Mouse (Mus musculus) neural tube, embryonic 11.5 days (tissue): Measurements from ENCODE around the gene Gm42742. TPM values are rescaled to one million over a fixed set of nuclear protein-coding genes. Genes with fewer than 3 reads are reported as not detected.

Experiments used
- ATAC-seq: fragments of 200-750 bp; cut with Nextera tagmentation; 2 replicates; pipeline ENCODE4 v1.8.0; 2017; ENCODE audit warnings: moderate number of reproducible peaks, mild to moderate bottlenecking, moderate TSS enrichment, moderate library complexity; ENCODE audit not compliant: insufficient read depth, low FRiP score, low TSS enrichment
- DNase-seq: peaks from one replicate; pipeline ENCODE4 v3.0.0-alpha.2; 2015; ENCODE audit warnings: low spot score
- H3K27ac ChIP-seq: fragments of 300-500 bp; sonication (generic); 2 replicates; pipeline ENCODE4 v1.5.1; 2014; ENCODE audit warnings: low read depth, mild to moderate bottlenecking, low read length
- H3K27me3 ChIP-seq: fragments of 300-500 bp; sonication (generic); 2 replicates; pipeline ENCODE4 v1.6.1; 2014; ENCODE audit warnings: mild to moderate bottlenecking, low read length, mixed read lengths; ENCODE audit not compliant: control insufficient read depth, insufficient read depth
- H3K36me3 ChIP-seq: fragments of 300-500 bp; sonication (generic); 2 replicates; pipeline ENCODE4 v1.6.1; 2014; ENCODE audit warnings: mild to moderate bottlenecking, low read length, moderate library complexity, mixed read lengths; ENCODE audit not compliant: control insufficient read depth, insufficient read depth
- H3K4me1 ChIP-seq: fragments of 300-500 bp; sonication (generic); 2 replicates; pipeline ENCODE4 v1.6.1; 2014; ENCODE audit warnings: low read length, mixed read lengths; ENCODE audit not compliant: control insufficient read depth, insufficient read depth
- H3K4me2 ChIP-seq: fragments of 300-500 bp; sonication (generic); 2 replicates; pipeline ENCODE4 v1.6.1; 2014; ENCODE audit warnings: low read depth, mild to moderate bottlenecking, moderate library complexity
- H3K4me3 ChIP-seq: fragments of 300-500 bp; sonication (generic); 2 replicates; pipeline ENCODE4 v1.5.1; 2014; ENCODE audit warnings: low read depth, low read length
- H3K9ac ChIP-seq: fragments of 300-500 bp; sonication (generic); 2 replicates; pipeline ENCODE4 v1.6.1; 2014; ENCODE audit warnings: mild to moderate bottlenecking, low read length
- H3K9me3 ChIP-seq: fragments of 300-500 bp; sonication (generic); 2 replicates; pipeline ENCODE4 v1.6.1; 2016; ENCODE audit warnings: low read length; ENCODE audit not compliant: control insufficient read depth
- WGBS: fragments of 180-500 bp; shearing (Covaris S2); extraction: QIAGEN DNeasy Blood & Tissue Kit; methylation state at CpG from one replicate; pipeline ENCODE4 v1.1.7; 2014; 5-methylcytosine and 5-hydroxymethylcytosine counted together
- polyA plus RNA-seq: library from polyadenylated mRNA; unstranded; fragments of >200 nt; fragmentation: Nextera tagmentation; extraction: Ambion mirVana; gene quantifications from 2 replicates; pipeline ENCODE4 v1.2.1, GENCODE M21; 2014

Gm42742 gene
- polyA plus RNA-seq, 1 experiment from 2014 or later, result 14.3 TPM

- DNase-seq (no peak), ATAC-seq (no peak)
- Histone ChIP-seq H3K9ac (no peak overlapping the region), H3K36me3 (peaks cover 8% of the 10 kb centered on the region), H3K4me2 (no peak overlapping the region), H3K4me1 (peaks cover 16% of the 10 kb centered on the region), H3K27ac (no peak overlapping the region), H3K9me3 (no peaks in the 10 kb centered on the region), H3K27me3 (no peaks in the 10 kb centered on the region), H3K4me3 (no peak overlapping the region)
- WGBS, result 85% methylated on average over 2 of the region's 2 CpGs
Measured at GRCm38 (mm10) chr7:127011717-127012116, 9.2 kb downstream of the Gm42742 start.

- Histone ChIP-seq H3K9me3 (no peaks in the 10 kb centered on the region), H3K4me2 (no peak overlapping the region), H3K4me1 (peaks cover 16% of the 10 kb centered on the region), H3K4me3 (no peak overlapping the region), H3K27me3 (no peaks in the 10 kb centered on the region), H3K36me3 (peaks cover 8% of the 10 kb centered on the region), H3K9ac (no peak overlapping the region), H3K27ac (no peak overlapping the region)
- no peak for ATAC-seq
- WGBS, result 98% methylated on average over 2 of the region's 2 CpGs
- no peak for DNase-seq
Measured at GRCm38 (mm10) chr7:127011051-127011450, 9.8 kb downstream of the Gm42742 start.

GRCm38 (mm10) chr7:127009307-127010085 is 11.4 kb downstream of the Gm42742 start:
- 88% methylated on average over 17 of the region's 17 CpGs for WGBS
- no peak overlapping the region for H3K27ac ChIP-seq
- no peak overlapping the region for H3K4me3 ChIP-seq
- peaks cover 4% of the 10 kb centered on the region; the same call in 1 of the 2 replicates for H3K4me1 ChIP-seq
- H3K36me3 ChIP-seq, result peaks cover 4% of the 10 kb centered on the region; the same call in 1 of the 2 replicates
- no peak overlapping the region for H3K4me2 ChIP-seq
- no peaks in the 10 kb centered on the region for H3K27me3 ChIP-seq
- no peak for ATAC-seq
- DNase-seq, result no peak
- H3K9ac ChIP-seq, result no peak overlapping the region
- no peaks in the 10 kb centered on the region for H3K9me3 ChIP-seq

- DNase-seq, result no peak
- Histone ChIP-seq H3K4me2 (no peak overlapping the region), H3K36me3 (no peaks in the 10 kb centered on the region; the same call in 1 of the 2 replicates), H3K27me3 (no peaks in the 10 kb centered on the region), H3K9me3 (no peaks in the 10 kb centered on the region), H3K4me3 (no peak overlapping the region), H3K27ac (peak overlapping the region; percentile 56; the same call in 1 of the 2 replicates), H3K4me1 (no peaks in the 10 kb centered on the region), H3K9ac (peak overlapping the region; percentile 3)
- WGBS, result 72% methylated on average over 9 of the region's 9 CpGs
- ATAC-seq, result no peak
Measured at GRCm38 (mm10) chr7:127008239-127009019, 12.5 kb downstream of the Gm42742 start.

GRCm38 (mm10) chr7:127007313-127008024 is 13.4 kb downstream of the Gm42742 start:
- no peak overlapping the region for H3K9ac ChIP-seq
- no peaks in the 10 kb centered on the region; the same call in 1 of the 2 replicates for H3K36me3 ChIP-seq
- no peaks in the 10 kb centered on the region for H3K4me1 ChIP-seq
- H3K27me3 ChIP-seq, result no peaks in the 10 kb centered on the region
- no peak for ATAC-seq
- no peak overlapping the region for H3K4me3 ChIP-seq
- no peak for DNase-seq
- no peak overlapping the region for H3K4me2 ChIP-seq
- WGBS, result 85% methylated on average over 6 of the region's 6 CpGs
- no peak overlapping the region for H3K27ac ChIP-seq
- no peaks in the 10 kb centered on the region for H3K9me3 ChIP-seq

GRCm38 (mm10) chr7:127004122-127004875 is 16.6 kb downstream of the Gm42742 start:
- Histone ChIP-seq H3K27ac (no peak overlapping the region), H3K4me2 (no peak overlapping the region), H3K36me3 (no peaks in the 10 kb centered on the region), H3K9ac (no peak overlapping the region), H3K9me3 (no peaks in the 10 kb centered on the region), H3K27me3 (no peaks in the 10 kb centered on the region), H3K4me1 (no peaks in the 10 kb centered on the region), H3K4me3 (no peak overlapping the region)
- 92% methylated on average over 4 of the region's 4 CpGs for WGBS
- DNase-seq, result no peak
- no peak for ATAC-seq

- ATAC-seq (no peak), DNase-seq (no peak)
- no peak overlapping the region for H3K27ac ChIP-seq
- no peak overlapping the region for H3K9ac ChIP-seq
- H3K4me3 ChIP-seq, result no peak overlapping the region
- WGBS, result 91% methylated on average over 5 of the region's 5 CpGs
- H3K36me3 ChIP-seq, result no peaks in the 10 kb centered on the region
- H3K4me2 ChIP-seq, result no peak overlapping the region
- no peaks in the 10 kb centered on the region for H3K9me3 ChIP-seq
- no peaks in the 10 kb centered on the region for H3K4me1 ChIP-seq
- no peaks in the 10 kb centered on the region for H3K27me3 ChIP-seq
Measured at GRCm38 (mm10) chr7:127003620-127004019, 17.3 kb downstream of the Gm42742 start.

- WGBS, result 84% methylated on average over 10 of the region's 10 CpGs
- DNase-seq (no peak), ATAC-seq (no peak)
- no peaks in the 10 kb centered on the region for H3K4me1 ChIP-seq
- H3K27ac ChIP-seq, result no peak overlapping the region
- no peak overlapping the region for H3K9ac ChIP-seq
- H3K27me3 ChIP-seq, result no peaks in the 10 kb centered on the region
- H3K36me3 ChIP-seq, result no peaks in the 10 kb centered on the region
- H3K4me3 ChIP-seq, result no peak overlapping the region
- H3K4me2 ChIP-seq, result no peak overlapping the region
- H3K9me3 ChIP-seq, result no peaks in the 10 kb centered on the region
Measured at GRCm38 (mm10) chr7:126999568-126999967, 21.3 kb downstream of the Gm42742 start.
